Mouse (Mus musculus) adrenal gland, postnatal 36 days (tissue): ENCODE measurements around the gene Etfbkmt. TPM values are rescaled to one million over a fixed set of nuclear protein-coding genes. Genes with fewer than 3 reads are reported as not detected.
A peak's percentile ranks its signal among the peaks of the same experiment; 100 is the strongest.
"Not testable (repeated sequence)": the region's sequence is repeated elsewhere in the genome, so short reads cannot be mapped to it uniquely, and the experiment has no call there.

ENCODE experiments used
- DNase-seq, 2 experiments: peaks; one replicate each; pipeline ENCODE4 v3.0.0; 2021; ENCODE audit warnings: mixed read lengths in 1 of 2
- total RNA-seq, 2 experiments: library from RNA; stranded (reverse); gene quantifications; 2 replicates each; pipeline ENCODE4 v1.2.3; 2021

The Etfbkmt gene
- total RNA-seq, 2 experiments from 2014 or later = 17.6 to 28.1 TPM

DNA sequence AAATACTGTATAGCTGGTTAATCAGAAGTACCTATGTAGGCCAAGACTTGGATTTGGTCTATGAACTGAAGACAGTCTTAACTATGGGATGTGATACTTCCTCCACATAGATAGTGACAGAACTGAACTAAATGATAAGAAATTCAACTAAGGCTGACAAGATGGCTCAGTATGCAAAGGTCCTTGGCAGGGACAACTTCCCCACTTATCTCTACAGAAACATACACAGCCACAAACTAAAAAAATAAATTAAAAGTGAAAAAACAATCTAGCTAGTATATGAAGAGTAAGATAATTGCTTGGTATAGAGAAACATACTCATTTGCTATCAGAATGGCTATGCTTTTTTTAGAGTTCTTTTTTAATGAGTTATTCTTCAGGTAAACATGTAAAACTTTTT, 39.4 kb downstream of the Etfbkmt start:
- DNase-seq = no peak

- DNase-seq = no peak
These were observed 44.4 kb downstream of the Etfbkmt start for GRCm38 (mm10) chr6:149184007-149184406.

- no peak for DNase-seq
These were observed 47.7 kb downstream of the Etfbkmt start for GRCm38 (mm10) chr6:149187371-149187770.

DNA sequence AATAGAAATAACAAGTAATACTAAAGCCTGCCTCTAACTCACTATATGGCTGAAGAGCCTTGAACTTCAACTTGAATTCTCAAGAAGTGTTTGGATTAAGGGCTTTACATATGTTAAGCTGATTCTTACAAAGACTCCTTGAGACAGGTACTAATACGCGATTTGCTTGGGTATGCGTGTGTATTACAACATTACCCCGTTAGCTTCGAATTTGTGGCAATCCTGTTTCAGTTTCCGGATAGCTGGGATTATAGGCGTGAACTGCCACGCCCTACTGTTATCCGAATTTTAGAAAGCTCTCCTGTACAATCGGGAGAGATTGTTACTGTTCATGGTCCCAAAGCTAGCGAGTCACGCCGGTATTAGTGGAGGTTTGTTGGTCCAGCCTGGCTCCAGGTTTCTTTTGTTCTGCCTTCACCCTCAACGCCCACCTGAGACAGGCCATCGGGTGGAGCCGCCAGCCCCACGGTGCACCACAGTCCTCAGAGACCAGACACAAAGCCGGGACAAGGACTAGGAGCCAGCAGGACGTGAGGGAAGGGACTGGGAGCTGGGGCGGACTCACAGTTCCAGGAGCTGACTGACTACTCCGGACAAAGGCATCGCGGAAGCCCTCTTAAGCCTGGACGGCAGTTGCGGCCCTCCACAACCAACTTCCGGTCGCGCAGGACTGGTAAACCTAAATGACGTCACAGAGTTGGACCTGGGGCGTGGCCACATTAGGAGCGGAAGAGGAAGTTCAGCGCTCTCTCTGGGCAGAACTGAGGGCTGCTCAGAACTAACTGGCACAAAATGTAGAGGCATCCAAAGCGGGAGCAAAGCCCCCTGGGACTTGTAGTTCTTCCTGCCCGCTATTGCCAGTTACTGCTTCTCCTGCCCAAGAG, 48.6 kb downstream of the Etfbkmt start, which contains the start of gene Amn1:
Gene Amn1 (minus strand): TSS at position 672 of the 884 bp plus-strand sequence.
- peak; percentile 95 to 97 for DNase-seq

GRCm38 (mm10) chr6:149188925-149189257, 49.2 kb downstream of the Etfbkmt start:
- no peak for DNase-seq

DNA sequence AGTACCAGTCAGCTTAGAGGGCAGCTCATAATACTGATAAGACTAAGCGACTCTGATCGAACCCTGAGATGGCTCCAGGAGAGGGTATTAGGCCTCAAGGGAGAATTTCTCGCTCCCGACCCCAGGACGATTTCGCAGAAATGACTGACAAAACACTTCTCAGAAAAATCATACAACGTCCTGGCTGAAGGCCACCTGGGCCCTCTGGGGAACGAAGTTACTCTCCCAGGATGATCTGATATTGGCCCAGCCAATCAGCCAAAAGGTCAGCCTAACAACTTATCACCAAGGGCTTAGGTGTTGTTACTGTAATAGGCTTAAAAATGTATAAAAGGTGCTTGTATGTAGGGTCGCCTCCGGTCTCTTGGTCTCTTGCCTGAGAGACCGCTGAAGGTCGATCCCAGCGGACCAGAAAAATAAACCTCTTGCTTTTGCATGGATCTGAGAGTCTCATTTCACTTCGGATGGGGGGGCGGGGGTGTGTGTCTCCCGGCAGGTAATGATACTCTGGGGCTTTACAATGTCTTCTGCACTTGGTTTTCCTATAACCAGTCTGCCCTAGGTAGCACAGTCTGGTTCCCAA, 49.8 kb downstream of the Etfbkmt start:
- DNase-seq = peak in 1 of 2 experiments; percentile 43

- DNase-seq = not testable (repeated sequence)
These were observed 52.3 kb downstream of the Etfbkmt start for GRCm38 (mm10) chr6:149191951-149192350.

DNA sequence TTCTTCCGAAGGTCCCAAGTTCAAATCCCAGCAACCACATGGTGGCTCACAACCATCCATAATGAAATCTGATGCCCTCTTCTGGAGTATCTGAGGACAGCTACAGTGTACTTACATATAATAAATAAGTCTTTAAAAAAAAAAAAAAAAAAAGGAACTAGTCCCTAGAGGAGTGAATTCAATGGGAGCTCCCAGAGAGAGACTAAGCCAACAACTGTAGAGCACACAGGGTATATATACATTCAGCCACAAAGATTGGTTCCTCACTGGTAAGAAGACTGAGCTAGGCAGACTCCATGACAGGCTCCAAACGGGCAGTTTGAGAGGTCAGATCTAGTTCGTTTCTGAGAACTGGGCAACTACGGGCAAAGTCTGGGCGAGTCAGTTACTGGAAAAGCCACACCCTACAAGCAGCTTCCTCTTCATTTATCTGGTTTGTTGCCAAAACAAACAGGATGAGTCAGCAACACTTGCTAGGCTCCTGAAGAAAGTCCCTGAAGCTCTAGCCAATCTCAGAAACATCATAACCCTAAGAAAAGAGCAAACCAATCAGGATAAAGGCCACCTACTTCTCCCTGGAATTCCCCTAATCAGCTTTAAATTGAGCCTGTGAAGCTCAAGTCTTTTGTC, 53.7 kb downstream of the Etfbkmt start:
- DNase-seq = peak; percentile 11 to 42

DNA sequence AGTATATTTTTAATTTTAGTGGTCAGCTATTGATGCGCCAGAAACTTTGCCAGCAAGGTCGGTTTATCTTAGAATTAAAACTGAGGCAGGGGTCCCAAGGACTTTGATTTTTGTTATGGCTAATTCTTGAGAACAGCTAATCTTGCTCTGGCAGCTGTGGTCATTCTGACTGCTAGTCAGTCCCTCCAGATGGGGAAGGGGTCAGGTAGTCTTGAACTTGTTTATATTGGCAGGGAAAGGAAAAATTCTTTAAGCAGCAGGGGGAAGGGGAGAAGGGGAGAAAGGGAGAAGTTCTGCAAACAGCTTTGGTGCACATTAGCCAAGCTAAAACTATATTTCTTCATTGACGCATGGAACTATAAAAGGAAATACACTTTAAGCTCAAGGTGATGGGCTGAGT, 57.5 kb downstream of the Etfbkmt start:
- no peak for DNase-seq

GRCm38 (mm10) chr6:149198572-149198971, 58.9 kb downstream of the Etfbkmt start:
- DNase-seq = no peak

Other genes with a start within 250 kb of the Etfbkmt start
- 10 to 100 TPM; 12.1 to 13.2 TPM for gene Caprin2, start 243.6 kb upstream of the Etfbkmt start, total RNA-seq
- gene Sinhcaf, start 193.4 kb upstream of the Etfbkmt start, total RNA-seq = 10 to 100 TPM; 21.5 to 35.0 TPM
- gene Dennd5b, start 38.2 kb upstream of the Etfbkmt start, total RNA-seq = 10 to 100 TPM; 13.0 to 18.4 TPM
- not detected for gene Gm10203, start 9.7 kb upstream of the Etfbkmt start, total RNA-seq
- 10 to 100 TPM; 28.4 to 32.1 TPM for gene Amn1, start 48.9 kb downstream of the Etfbkmt start, total RNA-seq
- 10 to 100 TPM; 33.2 to 34.1 TPM for gene Resf1, start 169.6 kb downstream of the Etfbkmt start, total RNA-seq